Mouse (Mus musculus) thymus, adult 2 months (tissue): ENCODE measurements around the gene Gm973. TPM values are rescaled to one million over a fixed set of nuclear protein-coding genes. Genes with fewer than 3 reads are reported as not detected.

Experiments used
- DNase-seq: peaks from one replicate; pipeline ENCODE4 v3.0.0; 2021
- H3K27ac ChIP-seq: fragments of 200-500 bp; 2 replicates; pipeline ENCODE4 v1.5.1; 2012; ENCODE audit warnings: low read length, control low read depth; ENCODE audit not compliant: control insufficient read depth, insufficient read depth
- H3K27me3 ChIP-seq: fragments of 200-500 bp; 2 replicates; pipeline ENCODE4 v1.6.1; 2012; ENCODE audit warnings: mild to moderate bottlenecking, low read length, moderate library complexity, mixed read lengths; ENCODE audit not compliant: control insufficient read depth, insufficient read depth
- H3K36me3 ChIP-seq: fragments of 200-500 bp; 2 replicates; pipeline ENCODE4 v1.6.1; 2012; ENCODE audit warnings: mild to moderate bottlenecking, low read length, moderate library complexity; ENCODE audit not compliant: control insufficient read depth, insufficient read depth
- H3K4me1 ChIP-seq: fragments of 200-500 bp; replicated peaks from 2 replicates; pipeline ENCODE4 v1.6.1; 2012; ENCODE audit warnings: low read length; ENCODE audit not compliant: control insufficient read depth, insufficient read depth
- H3K4me3 ChIP-seq: fragments of 200-500 bp; 2 replicates; pipeline ENCODE4 v1.5.1; 2012; ENCODE audit warnings: mild to moderate bottlenecking, low read length, control low read depth, moderate library complexity; ENCODE audit not compliant: control insufficient read depth, insufficient read depth
- CTCF ChIP-seq: fragments of 200-500 bp; IDR thresholded peaks from 2 replicates; pipeline ENCODE4 v1.5.1; 2012; ENCODE audit warnings: mild to moderate bottlenecking, control low read depth, low read length, moderate library complexity, borderline replicate concordance; ENCODE audit not compliant: control insufficient read depth, poor library complexity, insufficient read depth; ENCODE audit errors: extremely low read depth
- POLR2A ChIP-seq: fragments of 200-500 bp; IDR thresholded peaks from 2 replicates; pipeline ENCODE4 v1.6.1; 2012; ENCODE audit warnings: mild to moderate bottlenecking, low read length, control low read depth, moderate library complexity; ENCODE audit not compliant: control insufficient read depth, poor library complexity, insufficient read depth; ENCODE audit errors: extremely low read depth
- WGBS: fragments of 180-500 bp; shearing (Covaris S2); methylation state at CpG from one replicate; pipeline ENCODE4 v1.1.7; 2018; 5-methylcytosine and 5-hydroxymethylcytosine counted together
- polyA plus RNA-seq: library from polyadenylated mRNA; depleted of rRNA; stranded (reverse); fragments of >200 nt; gene quantifications from 2 replicates; pipeline ENCODE4 v1.2.3, GENCODE M21; 2012

Gm973 gene
- polyA plus RNA-seq, 1 experiment: 0.09 TPM

GRCm38 (mm10) chr1:59573843-59574242, 57.8 kb downstream of the Gm973 start:
- DNase-seq: no peak
- 99% methylated on average over 3 of the region's 3 CpGs for WGBS
- H3K4me3 ChIP-seq: no peak overlapping the region
- no peak overlapping the region for H3K27ac ChIP-seq
- H3K36me3 ChIP-seq: no peaks in the 10 kb centered on the region
- no peak for TF ChIP-seq CTCF
- TF ChIP-seq POLR2A: no peak
- H3K4me1 ChIP-seq: no peaks in the 10 kb centered on the region
- H3K27me3 ChIP-seq: no peaks in the 10 kb centered on the region

- DNase-seq: no peak
- no peak for TF ChIP-seq POLR2A
- TF ChIP-seq CTCF: no peak
- no peak overlapping the region for H3K27ac ChIP-seq
- WGBS: 73% methylated on average over 21 of the region's 21 CpGs
- H3K4me3 ChIP-seq: no peak overlapping the region
- H3K27me3 ChIP-seq: no peaks in the 10 kb centered on the region
- H3K36me3 ChIP-seq: no peaks in the 10 kb centered on the region
- no peaks in the 10 kb centered on the region for H3K4me1 ChIP-seq
These were observed 58.5 kb downstream of the Gm973 start for GRCm38 (mm10) chr1:59574262-59575187.

GRCm38 (mm10) chr1:59578770-59579169, 62.7 kb downstream of the Gm973 start:
- Histone ChIP-seq H3K4me1 (no peaks in the 10 kb centered on the region), H3K27ac (no peak overlapping the region), H3K4me3 (no peak overlapping the region), H3K36me3 (no peaks in the 10 kb centered on the region), H3K27me3 (no peaks in the 10 kb centered on the region)
- no peak for DNase-seq
- TF ChIP-seq POLR2A: no peak
- TF ChIP-seq CTCF: no peak
- 98% methylated on average over 4 of the region's 4 CpGs for WGBS

- Histone ChIP-seq H3K27me3 (no peaks in the 10 kb centered on the region), H3K36me3 (no peaks in the 10 kb centered on the region), H3K4me1 (no peaks in the 10 kb centered on the region), H3K4me3 (no peak overlapping the region), H3K27ac (no peak overlapping the region)
- DNase-seq: no peak
- WGBS: 91% methylated on average over 5 of the region's 5 CpGs
- TF ChIP-seq CTCF (no peak), POLR2A (no peak)
These were observed 63.3 kb downstream of the Gm973 start for GRCm38 (mm10) chr1:59579327-59579726.

GRCm38 (mm10) chr1:59580131-59580751, 64.2 kb downstream of the Gm973 start:
- 94% methylated on average over 8 of the region's 8 CpGs for WGBS
- Histone ChIP-seq H3K4me3 (no peak overlapping the region), H3K36me3 (no peaks in the 10 kb centered on the region), H3K27ac (no peak overlapping the region), H3K4me1 (no peaks in the 10 kb centered on the region), H3K27me3 (no peaks in the 10 kb centered on the region)
- TF ChIP-seq CTCF: no peak
- no peak for TF ChIP-seq POLR2A
- DNase-seq: no peak

GRCm38 (mm10) chr1:59580880-59581279, 64.8 kb downstream of the Gm973 start:
- H3K27ac ChIP-seq: no peak overlapping the region
- H3K27me3 ChIP-seq: no peaks in the 10 kb centered on the region
- TF ChIP-seq CTCF (no peak), POLR2A (no peak)
- no peak overlapping the region for H3K4me3 ChIP-seq
- H3K36me3 ChIP-seq: no peaks in the 10 kb centered on the region
- no peak for DNase-seq
- WGBS: 92% methylated on average over 3 of the region's 3 CpGs
- no peaks in the 10 kb centered on the region for H3K4me1 ChIP-seq
